Mouse (Mus musculus) lung, postnatal 10 days (tissue): ENCODE data around the gene Rsad2.
"Not testable (repeated sequence)": the region's sequence is repeated elsewhere in the genome, so short reads cannot be mapped to it uniquely, and the experiment has no call there.

Experiments used
- DNase-seq: peaks from one replicate; pipeline ENCODE4 v3.0.0; 2021

Gene Rsad2

DNA sequence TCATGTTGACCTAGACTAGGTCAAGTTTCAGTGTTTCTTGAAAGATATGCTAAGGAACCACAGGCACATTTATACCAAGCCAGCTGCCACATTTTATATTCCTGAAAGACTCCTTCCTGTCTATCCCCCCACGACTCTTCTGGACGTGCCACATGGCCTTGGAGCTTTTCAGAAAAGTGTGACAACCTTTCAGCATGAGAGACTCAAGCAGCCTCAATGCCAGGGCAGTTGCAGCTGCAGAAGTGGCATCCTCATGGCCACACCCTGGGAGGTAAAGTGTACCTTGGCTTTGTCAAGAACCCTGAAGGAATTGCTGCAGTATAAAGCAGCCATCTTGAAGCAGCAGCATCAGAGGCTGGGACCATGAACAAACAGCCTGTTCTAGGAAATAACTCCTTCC is 11.7 kb downstream of the Rsad2 start:
- no peak for DNase-seq

DNA sequence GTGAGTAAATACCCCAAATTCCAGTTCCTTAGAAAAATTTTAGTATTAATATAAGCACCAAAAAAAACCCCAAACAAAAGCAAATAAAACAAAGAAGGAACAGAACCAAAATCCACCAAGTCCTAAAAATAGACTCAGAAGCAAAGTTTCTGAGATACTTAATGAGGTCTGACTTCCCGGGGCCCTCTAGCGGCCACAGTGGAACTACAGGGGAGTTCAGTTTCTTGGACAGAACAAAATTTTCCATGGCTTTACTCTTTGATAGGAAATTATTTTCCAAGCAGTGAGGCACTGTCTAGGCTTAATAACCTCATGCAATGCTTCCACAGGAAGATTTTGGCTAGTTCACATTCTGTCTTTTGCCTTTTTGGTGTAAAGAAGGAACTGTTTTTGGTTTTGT is 12.2 kb downstream of the Rsad2 start:
- peak; percentile 88 for DNase-seq

DNA sequence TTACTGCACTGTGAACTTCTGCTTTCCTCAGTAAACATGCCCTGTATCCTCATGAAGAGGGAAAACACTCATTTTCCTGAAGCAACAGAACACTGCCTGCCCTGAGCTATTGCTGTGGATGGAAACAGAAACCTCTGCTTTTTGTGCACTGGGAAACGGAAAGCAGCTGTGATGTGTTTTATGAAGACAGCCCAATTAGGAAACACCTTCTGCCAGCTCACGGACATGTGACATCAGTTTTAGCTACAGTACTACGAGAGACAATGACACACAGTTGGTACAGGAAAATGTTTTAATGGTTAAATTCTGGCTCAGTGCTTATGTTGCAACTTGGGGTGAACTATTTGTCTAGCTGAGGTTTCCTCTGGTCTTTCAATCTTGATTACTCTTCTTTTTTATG is 16.9 kb downstream of the Rsad2 start:
- DNase-seq, result no peak

DNA sequence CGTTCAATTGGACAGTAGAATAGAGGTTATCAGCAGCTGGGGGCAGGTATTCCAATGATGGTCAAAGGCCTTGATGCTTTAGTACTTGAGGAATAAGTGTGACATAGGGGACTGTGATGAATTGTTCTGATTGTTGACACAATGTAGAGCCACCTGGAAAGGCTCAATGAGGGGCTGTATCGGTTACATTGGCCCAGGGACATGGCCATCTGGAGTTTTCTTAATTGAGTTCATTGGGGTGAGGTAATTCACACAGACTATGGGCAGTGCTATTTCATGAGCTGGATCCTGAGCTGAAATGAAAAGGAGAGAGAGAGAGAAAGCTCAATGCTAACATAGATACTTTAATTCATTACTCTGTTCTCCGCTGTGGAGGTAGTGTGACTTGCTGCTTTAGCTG is 18.3 kb downstream of the Rsad2 start:
- DNase-seq, result no peak

DNA sequence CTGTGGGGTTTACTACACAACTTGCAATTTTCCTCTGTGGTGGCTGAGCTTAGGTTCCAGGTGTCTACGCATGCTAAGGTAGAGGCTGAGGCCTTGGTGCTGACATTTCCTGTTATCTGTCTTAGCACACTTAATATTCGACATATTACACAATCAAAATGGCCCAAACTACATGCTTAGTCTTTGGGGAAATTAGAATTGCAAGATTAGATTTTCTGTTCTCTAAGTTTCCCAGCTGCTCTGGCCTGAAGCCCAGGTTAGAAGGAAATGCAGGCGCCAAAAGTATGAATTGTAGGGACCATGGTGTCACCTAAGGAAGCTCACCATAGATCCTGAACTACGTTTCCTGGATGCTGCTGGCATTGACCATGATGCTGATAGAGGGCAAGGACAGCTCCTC is 19.9 kb downstream of the Rsad2 start:
- DNase-seq, result peak; percentile 58

DNA sequence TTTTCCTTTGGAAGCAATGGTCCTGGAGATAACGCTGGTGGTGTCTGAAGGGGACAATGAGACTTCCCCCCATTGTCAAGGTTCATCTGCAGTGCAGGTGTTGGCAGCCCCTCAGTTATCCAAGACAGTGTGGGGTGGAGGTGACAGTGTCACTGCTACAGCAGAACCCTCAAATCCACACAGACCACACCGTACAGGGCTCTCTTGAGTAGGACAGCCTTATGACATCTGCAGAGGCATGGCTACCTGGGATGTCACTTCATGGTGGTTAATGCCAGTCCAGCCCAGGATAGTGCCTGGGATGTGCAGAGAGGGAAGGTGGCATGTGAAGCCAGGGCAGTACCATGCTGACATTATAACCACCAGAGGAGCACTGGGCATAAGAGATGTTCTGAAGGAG is 27.5 kb downstream of the Rsad2 start:
- not testable (repeated sequence) for DNase-seq

DNA sequence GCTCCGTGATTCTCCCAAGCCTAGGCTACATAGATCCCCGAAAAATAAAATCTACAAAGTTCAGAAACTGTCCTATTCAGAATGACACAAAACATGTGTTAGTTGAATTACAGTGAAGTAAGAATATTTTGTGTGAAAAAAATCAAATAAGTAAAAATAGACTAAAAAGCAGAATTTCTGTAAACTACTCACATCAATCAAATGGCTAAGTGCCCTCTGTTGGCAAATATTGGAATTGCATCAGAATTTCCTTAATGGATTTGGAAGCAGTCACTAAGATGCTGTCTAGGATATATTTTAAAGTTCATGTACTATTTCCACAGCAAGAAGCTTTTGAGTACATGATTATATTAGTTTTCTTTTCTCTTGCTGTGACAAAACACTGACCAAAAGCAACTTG is 31.4 kb downstream of the Rsad2 start:
- DNase-seq, result peak; percentile 68

DNA sequence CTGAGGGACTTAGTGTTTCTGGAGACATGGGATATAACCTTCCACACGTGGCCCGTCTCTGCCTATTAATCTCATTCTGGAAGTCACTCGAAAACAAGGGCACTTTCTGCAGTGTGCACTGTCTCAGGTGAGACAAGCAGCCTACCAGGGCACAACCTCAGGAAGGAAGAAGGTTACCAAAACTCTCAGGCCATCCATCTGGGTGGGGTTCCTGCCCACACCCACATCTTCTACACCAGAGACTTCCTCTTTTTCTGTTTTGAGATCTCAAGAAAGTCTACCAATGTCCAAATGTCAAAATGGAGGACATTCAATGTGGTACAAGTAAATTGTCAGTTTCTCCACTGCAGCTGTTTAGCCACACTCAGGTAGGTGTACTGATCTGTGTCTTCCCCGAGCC is 37.9 kb downstream of the Rsad2 start:
- no peak for DNase-seq

DNA sequence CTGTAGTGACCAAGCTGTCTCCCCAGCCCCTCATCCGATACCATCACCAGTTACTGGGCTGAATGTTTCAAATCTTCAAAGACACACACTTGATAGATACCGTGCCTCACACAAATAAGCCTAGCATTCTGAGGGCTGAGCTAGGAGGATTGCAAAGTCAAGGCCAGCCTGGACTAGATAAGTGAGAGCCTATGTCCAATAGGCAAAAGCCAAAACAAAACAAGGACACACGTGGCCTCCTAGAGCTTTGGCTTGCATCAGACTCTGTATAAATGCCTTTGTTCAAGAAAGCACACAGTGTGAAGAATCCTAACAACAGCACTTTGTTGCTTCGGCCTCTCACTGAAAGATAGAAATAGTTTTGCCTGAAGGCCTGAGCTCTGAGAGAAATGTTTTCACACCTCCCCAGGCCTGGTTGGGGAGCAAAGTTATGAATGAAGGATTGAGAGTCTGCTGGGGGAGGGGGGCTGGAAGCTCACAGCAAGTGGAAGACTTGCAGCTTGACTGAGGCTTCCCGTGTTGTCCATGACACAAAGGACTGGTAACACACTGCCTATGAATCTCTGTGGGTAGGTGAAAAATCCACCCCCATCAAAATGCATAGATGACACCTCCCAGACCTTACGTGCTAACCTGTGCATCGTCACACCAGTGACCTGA is 39.5 kb downstream of the Rsad2 start:
- DNase-seq, result no peak

DNA sequence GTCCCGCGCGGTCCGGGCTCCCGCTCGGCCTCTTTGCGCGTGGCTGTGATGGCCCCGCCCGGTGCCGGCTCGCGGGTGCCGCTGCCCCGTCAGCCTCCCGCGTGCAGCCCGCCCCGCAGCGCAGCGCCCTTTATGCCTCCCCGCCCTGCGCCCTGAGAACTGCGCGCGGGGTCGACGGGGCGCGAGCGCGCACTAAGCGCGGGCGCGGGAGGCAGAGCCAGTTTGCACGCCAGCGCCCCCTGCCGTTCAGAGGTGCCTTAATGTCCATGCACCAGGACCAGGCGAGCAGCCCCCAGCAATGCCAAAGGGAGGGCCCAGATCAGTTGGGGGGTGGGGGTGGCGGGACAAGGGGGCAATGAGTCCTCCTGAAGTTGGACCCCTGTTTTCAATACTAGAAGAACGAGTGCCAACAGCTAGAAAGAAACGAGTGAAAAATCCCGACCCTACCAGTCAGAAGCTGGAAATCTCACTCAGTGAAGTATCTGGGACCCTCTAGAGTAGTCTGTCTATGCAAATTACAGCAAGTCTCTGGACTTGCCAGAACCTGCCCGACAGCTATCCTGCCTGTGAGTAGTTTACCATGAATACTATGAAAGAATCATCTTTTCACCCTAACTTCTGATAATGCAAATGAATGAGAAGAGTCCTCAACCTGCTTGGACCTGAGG is 41.0 kb downstream of the Rsad2 start, which contains the start of gene Rnf144a:
TSS of gene Rnf144a (minus strand) at position 151 of the 668 bp plus-strand sequence.
- peak; percentile 94 for DNase-seq

DNA sequence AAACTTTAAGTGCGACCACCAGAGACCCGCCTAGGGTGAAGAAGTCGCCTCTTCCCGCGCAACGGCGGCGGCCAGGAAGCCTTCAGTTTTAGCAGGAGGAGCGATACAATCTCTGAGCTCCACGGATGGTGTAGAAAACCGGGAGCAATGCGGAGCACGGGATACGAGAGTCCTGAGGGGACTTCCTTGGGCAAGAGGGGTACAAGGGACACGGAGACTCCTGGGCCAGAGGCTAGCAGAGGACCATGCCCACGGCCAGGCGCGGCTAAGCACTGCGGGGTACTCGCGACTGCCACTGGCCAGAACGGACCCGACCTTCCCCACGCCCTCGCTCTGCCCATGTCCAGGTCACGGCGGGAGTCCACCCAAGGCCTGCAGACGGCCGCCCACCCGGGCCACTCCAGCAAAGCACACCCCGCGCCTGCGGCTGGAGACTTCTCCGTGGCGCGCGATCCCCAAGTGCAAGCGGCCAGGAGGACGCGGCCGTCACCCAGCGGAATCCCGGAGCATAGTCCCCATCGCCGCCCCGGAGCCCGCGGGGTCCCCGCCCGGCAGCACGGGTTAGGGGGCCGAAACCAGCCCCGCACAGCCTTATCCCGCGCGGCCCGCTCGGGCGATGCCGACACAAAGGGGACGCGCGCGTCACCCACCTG is 41.7 kb downstream of the Rsad2 start:
- peak; percentile 60 for DNase-seq

DNA sequence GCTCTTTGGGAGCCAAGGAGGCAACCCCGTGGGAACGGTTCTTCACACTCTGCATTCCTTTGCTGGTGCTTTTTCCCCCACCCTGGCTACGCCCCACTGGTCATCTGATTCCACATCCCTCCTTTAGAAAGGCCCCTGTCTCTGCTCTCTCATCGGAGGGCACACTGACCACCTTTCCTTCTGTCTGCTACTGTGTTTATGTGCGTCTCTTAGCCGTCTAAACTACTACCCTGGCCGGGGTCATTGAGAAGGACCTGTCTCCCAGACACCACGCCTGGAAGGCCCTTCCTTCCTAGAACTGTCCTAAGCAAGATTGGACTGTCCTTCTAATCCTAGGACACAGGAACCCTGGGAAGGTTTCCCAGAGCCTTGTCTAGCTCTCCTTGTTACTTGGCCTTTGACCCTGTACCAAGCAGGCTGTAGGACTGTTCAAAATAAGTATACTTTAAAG is 42.3 kb downstream of the Rsad2 start:
- peak; percentile 53 for DNase-seq

DNA sequence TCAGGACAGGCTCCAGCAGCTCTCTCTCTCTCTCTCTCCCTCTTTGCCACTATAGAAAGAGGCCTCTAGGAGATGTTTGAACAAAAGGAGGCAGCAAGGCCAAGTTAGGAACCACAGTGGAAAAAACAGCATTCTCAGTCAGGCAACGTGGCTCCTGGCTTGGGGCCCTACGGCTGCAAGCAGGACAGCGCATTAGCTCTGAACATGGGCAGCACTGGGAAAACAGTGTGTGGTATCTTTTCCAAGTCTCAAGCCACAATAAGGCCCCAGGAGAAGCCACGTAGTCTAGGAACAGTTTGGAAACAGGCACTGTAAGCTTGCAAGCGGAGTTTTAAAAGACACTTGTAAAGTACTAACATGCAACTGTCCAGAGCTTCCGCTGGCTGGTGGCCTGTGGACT is 43.5 kb downstream of the Rsad2 start:
- DNase-seq, result peak; percentile 31

DNA sequence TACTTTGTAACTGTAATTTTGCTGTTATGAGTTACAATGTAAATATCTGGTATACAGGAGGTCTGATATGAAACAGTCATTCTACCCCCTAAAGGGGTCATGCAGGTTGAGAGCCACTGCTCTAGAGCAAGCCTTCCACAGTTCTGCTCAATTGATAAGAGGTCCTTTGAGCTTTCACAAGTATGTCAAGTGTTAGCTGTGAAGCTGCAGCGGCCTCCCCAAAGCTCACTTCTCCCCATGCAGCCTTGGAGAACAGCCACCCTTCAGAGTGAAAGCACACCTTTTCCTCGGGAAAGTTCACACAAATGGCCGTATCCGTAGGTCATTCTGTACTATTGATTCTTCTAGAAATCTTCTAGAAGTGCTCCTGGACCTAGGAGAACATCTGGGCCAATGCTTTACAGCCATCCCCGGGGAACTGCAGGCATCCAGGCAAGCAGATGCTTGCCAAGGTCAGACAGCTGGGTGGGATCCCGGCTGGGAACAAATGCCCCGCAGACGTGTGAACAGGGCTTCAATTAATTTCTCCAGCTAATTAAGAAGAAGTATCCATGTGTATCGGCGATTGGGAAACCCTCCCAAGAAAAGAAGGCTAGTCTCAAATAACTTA is 44.3 kb downstream of the Rsad2 start:
- no peak for DNase-seq

DNA sequence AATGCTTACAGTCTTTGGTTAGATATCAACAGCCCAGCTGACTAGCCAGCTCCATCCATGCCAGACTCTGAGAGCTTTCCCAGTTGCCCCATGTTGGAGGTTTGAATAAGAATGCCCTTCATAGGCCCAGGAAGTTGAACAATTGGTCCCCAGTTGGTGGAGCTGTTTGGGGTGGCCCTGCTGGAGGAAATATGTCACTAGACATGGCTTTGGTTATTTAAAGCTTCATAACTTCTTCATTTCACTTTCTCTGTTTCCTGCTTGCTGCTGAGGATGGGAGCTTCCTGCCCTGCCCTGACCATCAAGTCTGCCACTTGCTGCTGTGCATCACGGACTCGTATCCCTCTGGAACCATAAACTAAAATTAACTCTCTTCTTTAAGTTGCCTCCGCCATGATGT is 45.8 kb downstream of the Rsad2 start:
- no peak for DNase-seq

DNA sequence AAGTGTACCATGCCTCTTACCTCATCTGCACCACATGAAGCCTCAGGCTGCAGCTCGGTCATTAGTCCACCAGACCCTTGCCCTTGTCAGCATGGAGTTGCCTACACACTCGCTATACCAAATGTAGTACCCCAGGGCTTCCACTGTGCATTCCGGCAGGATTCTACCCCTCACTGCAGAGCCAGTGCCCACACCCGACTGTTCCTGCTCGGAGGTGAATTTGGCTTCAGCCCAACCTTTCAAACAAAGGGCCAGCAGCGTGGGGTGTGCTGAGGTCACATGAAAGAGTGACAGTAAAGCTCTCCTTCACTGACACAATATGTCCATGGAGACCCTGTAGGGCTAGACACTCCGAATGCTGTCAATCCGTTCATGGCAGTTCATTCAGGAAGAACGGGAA is 47.5 kb downstream of the Rsad2 start:
- DNase-seq, result peak; percentile 45

DNA sequence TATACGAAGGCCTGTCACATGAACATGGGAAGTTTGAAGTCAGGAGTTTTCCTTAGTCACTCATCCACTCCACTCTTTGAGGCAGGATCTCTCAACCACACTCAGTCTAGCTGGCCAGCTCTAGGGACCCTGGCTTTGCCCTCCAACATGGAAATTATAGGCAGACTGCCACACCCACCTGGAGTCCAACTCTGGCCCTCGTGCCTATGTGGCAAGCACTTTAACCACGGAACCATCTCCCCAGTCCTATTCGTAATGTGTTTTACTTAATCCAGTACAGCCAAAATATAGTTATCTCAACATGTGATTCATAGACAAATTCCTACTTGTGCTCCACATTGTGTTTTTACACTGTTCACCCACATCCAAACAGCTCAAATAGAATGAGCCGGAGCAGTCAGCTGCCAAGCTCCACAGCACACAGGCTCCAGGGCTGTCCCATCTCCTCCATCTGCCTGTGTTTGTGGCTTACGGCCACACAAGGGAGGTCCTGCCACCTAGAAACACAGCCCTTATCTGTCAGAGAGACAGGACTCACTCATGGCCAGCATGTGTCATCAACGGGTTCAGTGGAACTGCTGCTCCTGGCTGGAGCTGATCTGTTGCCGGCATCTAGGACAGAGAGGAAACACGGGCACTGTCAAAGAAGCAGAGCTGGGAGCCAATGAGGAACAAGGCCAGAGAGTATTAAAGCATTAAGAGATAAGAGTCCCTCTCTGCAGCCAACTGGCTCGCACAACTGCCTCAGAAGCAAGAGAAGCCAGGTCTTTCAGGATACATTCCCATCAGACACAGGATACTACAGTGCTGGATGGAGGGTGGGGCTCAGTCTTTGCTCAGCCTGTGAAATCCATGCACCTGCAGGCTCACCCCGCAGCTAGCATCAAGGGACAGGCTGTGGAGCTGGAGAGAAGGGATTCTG is 51.2 kb downstream of the Rsad2 start:
- DNase-seq, result peak; percentile 60

DNA sequence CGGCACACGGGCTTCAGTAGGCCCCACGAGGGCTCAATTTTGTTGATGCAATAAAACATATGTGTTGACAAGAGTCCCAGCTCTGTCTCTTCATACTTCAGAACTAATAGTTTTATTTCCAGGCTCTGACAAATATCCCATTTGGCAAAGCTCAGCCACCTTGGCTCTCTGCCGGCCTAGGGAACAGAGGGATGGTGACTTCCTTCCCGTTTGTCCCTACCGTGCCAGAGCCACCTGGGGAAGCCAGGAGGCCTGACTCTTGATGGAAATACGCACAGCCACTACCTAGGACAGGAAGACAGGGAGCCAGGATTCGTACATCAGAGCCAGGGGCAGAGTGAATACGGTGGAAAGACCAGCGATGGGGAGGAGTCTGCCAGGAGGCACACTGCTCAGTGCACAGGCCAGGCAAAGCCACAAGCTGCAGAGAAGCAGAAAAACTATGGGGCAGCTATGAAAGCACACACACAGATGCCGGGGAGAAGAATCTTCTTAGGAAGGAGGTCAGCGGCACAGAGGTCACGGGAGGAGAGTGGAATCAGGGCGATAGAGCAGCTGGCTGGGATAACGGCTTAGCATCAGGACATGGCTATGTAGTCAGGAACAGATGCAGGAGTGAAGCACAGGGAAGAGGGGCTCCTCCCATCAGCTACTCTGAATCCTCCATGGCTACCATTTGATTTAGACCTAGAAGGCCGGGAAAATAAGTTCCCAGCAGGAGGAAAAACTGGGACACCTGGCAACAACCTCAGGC is 52.7 kb downstream of the Rsad2 start:
- peak; percentile 73 for DNase-seq

DNA sequence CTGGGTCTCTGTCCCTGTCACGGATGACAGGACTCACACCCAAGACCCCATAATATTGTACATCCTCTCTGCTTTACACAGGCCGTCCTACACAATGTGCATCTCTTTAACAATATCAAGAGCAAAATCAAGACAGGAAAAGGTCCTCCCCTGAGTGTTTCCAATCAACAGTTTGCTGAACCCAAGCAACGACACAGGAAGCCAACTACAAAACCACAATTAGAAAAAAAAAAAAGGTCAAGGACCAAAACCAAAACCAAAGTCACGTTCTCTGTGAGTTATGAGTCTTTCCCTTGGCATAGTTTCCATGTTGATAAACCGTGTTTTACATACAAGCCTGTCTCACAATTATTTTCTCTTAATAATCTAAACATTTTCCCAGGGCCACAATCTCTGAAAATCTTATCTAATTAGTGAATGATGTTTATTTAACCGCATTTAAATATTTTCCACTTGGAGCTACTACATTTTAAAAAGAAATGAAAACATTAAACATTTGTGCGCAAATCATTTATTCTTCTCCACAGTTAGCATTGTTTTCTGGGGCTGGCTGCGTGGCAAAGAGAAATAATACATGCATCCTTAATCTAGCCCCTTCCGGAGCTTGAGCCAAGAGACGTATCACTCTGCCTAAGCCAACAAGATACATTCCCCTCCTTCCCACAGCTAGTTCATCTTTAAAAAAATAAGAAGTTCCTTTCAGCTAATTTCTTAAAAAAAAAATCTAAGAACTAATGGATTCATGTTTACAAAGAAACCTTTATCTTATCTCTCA is 54.4 kb downstream of the Rsad2 start:
- DNase-seq, result peak; percentile 49

DNA sequence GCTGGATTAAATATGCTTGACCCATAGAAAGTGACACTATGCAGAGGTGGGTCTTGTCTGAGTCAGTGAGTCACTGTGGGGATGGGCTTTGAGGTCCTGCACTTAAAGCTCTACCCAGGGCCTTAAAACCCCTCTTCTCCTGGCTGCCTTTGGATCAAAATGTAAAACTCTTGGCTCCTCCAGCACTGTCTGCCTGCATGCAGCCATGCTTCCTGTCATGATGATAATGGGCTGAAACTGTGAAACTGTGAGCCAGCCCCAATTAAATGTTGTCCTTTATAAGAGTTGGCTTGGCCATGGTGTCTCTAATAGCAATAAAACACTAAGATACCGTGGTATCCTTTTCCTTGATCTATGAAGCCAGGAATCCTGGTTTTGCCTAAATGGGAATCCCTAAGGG is 55.0 kb downstream of the Rsad2 start:
- no peak for DNase-seq

DNA sequence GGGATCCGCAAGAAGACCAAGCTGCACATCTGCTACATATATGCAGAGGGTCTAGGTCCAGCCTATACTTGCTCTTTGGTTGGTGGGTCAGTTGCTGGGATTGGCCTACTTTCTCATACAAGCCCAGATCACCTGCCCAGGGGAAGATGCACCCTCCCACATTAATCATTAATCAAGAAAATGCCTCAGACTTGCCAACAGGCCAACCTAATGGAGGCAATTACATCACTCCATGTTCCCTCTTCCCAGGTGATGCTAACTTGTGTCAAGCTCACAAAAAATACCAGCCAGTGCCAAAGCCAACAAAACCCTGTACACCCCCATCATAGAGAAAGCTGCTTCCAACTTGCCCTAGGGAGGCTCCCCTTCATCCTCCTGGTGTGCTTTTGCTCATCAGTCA is 55.5 kb downstream of the Rsad2 start:
- DNase-seq, result no peak
